Mouse (Mus musculus) right cerebral cortex, postnatal 14 days (tissue): ENCODE results near the gene Zfp692.

Experiments
- DNase-seq: peaks from one replicate; pipeline ENCODE4 v3.0.0; 2022

Zfp692 gene

DNA sequence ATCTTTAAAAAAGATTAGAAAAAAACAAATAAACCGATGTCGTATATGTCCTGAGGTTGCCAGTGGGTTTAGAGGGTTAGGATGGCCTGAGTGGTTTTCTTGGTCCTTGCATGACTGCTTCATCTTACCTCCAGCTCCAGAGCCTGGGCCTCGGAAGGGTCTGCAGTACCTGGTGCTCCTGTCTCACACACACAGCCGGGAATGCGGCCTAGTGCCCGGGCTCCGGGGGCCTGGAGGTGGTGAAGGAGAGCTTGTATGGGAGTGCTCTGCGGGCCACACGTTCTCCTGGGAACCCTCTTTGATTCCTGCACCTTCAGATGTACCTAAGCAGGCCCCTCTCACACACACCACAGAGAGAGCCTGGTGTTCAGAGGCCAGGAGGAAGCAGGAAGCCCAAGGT, 1.8 kb downstream of the Zfp692 start:
- no peak for DNase-seq

DNA sequence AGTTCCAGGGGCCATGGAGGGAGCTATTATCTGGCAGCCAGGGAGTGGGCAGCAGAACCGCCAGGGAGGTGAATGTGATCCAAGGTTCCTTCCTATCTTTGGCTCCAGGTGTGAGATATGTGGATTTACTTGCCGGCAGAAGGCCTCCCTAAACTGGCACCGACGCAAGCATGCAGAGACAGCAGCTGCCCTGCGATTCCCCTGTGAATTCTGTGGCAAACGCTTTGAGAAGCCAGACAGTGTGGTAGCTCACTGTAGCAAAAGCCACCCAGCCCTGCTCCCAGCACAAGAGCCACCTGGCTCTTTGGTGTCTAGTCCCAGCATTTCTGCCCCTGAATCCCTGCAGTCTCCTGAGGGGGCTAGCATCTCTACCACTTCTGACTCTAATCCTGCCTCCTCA, 7.2 kb downstream of the Zfp692 start:
- peak; percentile 30 for DNase-seq

DNA sequence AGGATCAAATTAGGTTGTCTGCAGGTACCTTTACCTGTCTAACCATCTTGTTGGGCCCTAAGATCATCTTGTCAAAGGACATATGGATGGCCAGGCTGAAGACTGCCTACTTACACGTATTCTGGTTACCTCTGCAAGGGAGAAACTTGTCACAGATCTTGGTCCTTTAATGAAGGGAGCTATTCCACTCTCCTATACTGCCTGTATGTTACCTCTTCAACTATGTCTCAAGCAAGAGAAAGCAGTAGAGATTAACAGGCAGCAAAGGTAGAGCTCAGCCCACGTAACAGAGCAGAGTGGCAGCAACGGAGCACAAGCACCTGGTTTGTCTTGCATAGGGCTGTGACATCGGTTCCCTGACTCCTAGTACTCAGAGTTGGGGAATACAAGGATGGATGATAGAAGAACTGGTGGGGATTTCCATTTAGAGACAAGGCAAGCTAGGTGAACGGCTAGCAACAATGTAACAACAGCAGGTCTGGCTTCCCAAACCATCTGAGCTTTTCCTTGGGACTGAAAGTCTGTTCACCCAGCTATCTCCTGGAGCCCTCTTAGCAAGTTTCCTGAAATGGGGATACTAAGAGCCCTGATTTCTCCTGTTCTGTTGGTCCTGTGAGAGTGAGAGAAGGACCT, 8.8 kb downstream of the Zfp692 start:
- DNase-seq: no peak

DNA sequence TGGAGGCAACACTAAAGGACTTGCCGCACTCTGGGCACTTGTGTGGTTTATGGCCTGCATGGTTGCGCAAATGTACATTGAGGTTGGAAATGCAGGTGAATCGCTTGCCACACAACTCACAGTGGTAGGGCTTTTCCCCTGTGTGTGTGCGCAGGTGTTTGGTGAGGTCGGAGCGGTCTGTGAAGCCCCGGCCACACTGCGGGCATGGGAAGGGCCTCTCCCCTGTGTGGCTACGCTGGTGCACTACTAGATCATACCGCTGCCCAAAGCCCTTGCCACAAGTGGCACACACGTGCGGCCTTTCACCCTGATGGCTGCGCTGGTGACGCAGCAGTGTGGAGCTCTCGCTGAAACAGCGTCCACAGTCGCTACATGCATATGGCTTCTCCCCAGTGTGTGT, 9.5 kb downstream of the Zfp692 start:
- DNase-seq: no peak

DNA sequence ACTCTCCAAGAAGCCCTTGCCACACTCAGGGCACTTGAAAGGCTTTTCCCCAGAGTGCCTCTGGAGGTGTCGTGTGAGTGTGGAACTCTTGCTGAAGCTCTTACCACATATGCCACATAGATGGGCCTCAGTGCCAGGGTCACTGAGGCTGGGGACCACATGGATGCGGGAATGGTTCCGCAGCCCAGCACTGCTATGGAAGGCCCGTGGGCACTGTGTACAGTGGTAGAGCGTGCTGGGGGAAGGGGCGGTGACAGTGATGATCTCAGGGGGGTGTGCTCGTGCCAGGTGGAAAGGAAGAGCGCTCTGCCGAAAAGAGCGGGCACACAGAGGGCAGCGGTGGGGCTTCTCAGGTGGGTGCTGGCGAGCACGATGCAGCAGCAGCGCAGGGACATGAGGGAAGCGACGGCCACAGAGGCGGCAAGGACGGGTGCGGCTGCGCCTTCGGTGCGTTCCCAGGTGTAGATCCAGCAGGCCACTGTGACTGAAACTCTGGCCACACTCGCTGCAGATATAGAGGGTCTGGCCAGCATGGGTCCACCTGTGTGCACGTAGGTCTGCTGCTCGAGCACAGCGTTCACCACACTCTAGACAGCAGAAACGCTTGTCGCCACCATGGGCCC, 10.0 kb downstream of the Zfp692 start:
- no peak for DNase-seq

DNA sequence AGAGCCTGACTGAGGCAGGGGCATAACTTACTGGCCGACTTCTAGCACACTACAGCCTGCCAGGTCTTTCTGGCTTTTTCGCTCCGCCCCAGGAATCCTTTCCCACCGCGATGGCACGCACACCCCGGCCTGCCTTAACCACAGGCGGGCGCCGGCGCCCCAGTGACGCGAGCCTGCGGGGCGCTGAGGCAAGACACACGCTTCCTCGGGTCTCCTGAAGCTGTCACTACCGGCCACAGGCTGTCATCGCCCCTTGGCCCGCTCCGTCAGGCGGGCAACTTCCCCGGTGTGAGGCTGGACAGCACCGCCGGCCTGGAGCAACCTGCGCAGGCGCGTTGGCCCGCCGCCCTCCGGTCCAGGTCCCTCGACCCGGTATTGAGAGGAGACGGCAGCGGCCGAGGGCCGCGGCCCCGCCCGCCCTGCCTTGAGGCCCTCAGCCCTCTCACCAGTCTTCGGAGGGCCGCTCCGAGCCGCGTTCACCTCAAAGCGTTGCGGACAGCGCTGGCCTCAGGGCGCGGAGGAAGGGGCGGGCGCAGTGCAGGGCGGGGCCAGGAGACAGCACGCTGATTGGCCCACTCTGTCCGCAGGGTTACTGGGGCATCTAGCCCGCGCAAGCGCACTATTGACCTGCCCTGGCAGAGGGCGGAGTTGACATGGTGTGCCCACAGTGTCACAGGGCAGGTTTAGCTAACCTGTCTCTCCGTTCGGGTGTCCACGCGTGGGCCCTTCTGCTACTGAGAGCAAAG, 16.1 kb downstream of the Zfp692 start:
- peak; percentile 96 for DNase-seq

DNA sequence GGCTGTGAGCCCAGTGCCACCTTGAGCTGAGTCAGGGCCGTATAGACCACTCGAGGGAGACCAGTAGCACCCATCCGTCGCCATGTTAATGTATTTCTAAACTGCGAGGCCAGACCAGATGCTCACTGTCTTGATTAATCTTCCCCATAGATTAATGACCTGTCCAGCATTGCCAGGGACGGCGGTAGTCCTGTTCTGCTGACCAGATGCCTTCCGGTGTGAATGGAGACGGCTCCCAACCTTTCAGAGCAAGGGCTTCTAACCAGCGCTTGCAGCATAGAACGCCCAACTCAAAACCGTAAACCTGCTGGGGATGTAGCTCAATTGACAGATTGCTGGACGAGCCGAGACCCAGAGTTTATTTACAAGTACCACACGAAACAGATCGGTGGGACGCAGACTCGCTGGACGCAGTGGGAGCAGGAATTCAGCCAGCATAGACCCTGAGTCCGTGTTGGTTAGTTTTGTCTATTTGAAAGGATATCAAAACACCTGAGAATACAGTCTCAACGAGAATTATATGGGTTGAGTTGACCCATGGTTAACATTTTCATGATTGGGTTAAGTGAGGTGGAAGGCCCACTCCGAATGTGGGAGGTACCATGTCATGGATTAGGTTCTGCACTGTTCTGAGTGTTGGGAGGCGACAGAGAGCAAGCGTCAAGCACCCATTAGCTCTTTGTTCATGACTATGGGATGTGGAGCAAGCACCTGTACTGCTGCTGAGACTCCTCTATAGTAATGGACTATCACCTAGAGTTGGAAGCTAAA, 16.9 kb downstream of the Zfp692 start:
- DNase-seq: no peak

DNA sequence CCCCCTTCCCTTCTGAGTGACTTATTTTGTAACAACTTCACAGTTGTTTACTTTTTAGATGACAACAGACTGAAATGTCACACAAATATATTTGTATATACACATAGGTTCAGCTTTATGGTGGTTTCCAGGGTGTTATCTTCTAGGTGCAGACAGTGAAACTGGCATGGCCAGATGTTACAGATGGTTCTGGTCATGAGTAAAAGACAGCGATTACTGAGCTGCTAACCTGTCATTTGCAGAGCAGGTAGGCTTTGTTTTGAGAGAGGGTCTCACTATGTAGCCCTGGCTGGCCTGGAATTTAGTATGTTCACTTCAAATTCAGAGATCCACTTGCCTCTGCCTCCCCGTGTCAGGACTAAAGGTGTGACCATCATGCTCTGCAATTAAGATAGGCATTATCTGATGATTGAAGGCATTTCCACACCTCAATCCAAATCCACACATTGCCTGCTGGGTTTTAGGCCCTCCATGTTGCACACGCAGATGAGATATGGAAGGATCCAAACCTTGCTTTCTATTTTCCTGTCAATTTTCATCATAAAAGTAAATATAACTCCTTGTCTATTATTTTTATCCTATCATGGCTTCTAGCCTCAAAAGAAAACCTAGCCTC, 17.9 kb downstream of the Zfp692 start:
- no peak for DNase-seq

DNA sequence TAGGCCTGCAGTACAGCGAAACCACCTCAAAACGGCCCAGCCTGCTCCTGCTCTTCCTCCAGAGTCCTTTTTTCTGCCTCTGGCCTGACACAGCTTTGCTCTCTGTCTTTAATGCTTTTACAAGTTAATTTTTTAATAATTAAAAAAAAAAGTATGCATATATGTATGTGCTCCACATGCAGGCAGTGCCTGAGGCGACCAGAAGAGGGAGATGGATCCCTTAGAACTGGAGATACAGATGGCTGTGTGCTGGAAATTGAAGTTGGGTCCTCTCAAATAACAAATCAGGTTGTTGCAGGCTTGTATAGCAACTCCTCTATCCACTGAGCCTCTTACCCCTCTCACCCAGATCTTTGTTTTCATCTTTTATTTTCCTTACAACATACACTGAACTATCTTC, 19.9 kb downstream of the Zfp692 start:
- DNase-seq: no peak

DNA sequence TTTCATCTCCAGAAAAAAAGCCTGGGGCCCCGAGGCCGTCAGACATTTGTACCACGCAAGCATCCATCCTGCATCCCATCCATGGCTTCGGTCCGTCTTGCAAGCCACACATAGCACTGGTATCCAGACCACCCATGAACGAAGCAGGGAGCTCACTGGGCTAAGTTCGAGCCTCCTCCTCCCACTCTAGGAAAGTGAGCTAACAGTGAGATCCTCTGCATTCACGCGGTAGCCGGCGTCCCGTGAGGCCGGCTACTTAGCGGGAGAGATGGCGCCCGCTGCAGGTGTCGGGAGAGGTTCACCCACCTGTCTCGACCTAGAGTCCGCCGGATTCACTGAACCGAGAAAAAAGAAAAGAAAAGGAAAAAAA, 23.0 kb downstream of the Zfp692 start:
- no peak for DNase-seq

DNA sequence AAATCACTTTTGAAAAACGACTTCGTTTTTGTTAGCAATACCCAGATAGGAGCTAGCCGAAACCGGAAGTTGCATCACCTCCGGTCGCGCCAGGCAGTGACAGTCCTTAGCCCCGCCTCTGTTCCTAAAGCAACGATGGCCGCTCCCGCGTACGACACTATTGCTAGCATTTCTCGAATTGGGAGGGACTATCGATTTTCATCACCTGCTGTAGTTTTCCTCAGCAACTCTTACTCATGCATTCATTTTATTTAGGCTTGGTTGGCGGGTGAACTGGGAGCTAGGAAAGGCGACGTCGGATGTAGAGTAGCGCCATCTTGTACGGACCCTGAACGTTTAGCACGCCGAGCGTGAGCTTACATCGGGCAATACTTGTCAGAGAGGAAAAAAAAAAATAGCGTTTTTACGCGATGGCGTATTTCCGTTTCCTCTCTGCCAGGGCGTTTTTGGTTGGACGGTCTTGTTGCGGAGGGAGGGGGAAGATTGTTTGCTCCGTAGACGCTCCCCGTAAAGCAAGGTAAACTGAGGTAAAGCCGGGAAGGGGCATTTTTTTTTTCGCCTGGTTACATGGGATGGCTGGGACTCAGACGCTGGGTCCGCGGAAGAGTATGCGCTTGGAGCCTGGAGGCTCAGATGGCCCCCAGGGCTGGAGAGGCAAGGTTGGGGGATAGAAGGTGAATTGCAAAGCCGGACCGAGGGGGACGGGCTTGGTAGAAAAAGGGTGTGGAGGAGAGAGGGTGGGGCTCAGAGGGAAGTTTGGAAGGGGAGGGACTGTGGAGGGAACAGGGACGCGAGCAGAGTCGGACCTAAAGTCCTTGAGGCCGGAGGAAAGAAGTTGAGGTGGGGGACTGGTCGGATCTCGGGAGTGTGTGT, 23.6 kb downstream of the Zfp692 start, which contains the start of the genes Zfp672 and Sh3bp5l:
TSS of gene Zfp672 (minus strand) at position 64 of the 873 bp plus-strand sequence.
TSS of gene Sh3bp5l (plus strand) at position 449 of the 873 bp plus-strand sequence.
- DNase-seq: peak; percentile 84

DNA sequence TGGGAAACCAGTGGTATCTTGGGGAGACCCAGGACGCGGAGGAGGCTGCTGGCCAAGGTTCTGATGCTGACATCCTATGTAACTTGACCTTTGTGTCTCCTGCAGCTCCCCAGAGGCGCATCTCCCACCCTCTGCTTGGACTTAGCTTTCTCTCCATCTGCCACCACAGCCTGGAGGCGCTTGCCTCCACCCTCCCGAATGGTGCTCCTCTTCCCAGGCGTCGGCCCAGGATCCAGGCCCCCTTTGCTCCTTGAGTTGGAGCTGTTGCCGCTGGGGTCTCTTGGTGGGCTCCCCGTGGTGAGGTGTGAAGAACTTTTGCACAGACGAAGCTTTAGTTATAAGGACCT, 24.3 kb downstream of the Zfp692 start:
- no peak for DNase-seq

DNA sequence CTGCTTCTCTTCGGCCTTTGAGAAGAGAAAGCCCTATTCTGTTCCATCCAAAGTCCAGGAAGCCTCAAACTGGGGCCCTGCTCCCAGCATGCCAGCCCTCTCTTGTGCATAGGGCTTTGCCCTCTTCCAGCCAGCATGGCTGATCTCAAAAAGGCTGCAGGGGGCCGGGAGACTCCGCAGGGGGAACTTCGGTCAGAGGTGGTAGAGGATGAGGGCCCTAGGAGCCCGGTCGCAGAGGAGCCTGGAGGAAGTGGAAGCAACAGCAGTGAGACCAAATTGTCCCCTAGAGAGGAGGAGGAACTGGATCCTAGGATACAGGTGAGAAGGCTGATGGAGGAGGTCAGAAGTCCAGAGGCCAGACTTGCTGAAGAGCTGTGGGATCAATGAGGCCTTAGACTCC, 24.7 kb downstream of the Zfp692 start:
- no peak for DNase-seq

DNA sequence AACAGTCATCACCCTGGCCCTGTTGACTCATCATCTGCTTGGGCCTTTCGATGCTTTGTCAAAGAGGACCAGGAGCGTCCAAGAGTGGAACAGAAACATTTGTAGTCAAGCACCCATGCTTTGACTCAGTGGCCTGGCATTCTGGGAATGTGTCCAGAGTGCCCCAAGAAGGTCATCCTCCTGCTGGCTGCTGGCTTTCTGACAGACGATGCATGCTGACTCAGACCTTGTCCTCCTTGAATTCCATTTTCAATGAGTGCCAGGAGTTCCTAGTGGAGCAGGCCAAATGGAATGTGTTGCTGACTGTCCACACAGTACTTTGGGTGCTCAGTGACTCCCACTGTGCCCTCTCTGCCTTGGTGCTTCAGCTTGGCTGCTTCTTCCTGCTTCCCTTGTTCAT, 27.9 kb downstream of the Zfp692 start:
- DNase-seq: no peak

DNA sequence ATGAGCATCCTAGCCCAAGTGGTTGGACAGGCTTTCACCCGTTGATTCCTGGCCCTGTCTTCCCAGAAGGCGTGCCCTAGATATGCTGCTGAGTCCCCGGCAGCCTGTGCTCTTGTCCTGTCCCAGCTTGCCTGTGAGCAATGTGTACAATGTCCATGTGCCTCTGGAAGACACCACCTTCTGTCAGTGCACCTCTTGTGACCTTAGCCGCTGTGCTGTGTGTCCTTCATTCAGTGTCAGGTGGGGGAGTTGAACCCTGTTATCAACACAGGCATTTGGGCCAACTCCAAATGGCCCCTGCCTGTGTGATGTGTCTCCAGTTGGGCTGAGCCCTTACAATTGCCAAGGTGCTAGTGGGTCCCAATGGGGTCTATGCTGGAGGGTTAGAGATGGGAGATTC, 39.9 kb downstream of the Zfp692 start:
- DNase-seq: no peak

DNA sequence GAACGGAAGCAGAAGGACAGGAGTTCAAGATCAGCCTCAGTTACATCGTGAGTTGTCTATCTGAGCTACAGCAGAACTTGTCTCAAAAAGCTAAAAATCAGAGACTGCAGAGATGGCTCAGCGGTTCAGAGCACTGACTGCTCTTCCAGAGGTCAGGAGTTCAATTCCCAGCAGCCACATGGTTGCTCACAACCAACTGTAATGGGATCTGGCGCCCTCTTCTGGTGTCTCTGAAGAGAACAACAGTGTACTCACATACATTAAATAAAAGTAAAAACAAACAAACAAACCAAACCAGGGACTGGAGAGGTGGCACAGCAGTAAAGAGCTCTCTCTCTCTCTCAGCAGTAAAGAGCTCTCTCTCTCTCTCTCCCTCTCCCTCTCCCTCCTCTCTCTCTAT, 43.8 kb downstream of the Zfp692 start:
- no peak for DNase-seq

DNA sequence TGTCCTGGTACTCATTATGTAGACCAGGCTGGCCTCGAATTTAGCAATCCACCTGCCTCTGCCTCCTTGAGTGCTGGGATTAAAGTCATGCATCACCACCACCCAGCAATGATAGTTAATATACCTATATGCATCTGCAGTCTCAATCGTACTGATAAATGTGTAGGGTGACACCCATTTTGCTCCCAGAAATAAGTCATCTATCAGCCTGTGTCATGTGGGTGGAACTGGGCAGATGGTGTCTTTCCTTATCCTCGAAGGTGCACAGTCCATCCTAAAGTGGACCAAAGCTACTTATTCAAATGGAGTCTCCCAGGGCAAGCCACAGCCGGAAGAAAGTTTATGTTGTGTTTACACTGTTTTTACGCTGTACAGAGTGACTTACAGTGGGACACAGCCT, 44.3 kb downstream of the Zfp692 start:
- DNase-seq: no peak

DNA sequence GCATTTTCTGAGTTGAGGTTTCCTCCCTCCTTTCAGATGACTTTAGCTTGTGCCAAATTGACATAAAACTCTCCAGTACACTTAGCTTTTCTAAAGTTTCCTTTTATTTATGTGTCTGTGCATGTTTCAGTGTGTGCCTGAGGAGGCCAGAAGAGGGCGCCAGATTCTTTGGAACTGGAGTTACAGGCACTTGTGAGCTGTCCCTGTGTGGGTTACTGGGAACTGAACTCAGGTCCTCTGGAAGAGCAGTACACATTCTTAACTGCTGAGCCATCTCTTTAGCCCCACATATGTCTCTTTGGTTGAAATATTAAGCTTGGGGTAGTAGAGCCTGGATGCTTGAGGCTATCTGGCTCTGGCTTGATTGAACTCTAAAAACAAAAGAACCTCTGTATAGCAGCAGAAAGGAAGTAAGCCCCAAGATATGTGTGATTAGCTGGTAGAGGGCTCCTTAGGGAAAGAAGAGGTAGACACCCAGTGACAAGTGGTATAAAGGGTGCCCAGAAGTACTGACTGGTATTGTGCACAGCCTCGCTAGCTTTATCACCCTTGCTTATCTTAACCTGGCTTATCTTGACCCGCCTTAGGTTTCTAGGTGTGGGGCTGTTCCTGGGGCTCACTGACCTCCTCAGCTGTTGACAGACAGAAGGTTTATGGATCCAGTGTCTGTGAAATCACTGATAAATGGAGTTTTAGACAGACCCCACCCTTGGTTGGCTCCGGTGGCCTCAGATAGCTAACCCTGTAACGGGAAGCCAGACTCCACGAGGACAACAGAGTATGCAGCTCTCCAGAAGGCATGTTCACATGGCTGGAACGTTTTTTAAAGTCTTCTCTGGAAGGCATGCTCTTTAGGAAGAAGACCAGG, 46.0 kb downstream of the Zfp692 start:
- no peak for DNase-seq

DNA sequence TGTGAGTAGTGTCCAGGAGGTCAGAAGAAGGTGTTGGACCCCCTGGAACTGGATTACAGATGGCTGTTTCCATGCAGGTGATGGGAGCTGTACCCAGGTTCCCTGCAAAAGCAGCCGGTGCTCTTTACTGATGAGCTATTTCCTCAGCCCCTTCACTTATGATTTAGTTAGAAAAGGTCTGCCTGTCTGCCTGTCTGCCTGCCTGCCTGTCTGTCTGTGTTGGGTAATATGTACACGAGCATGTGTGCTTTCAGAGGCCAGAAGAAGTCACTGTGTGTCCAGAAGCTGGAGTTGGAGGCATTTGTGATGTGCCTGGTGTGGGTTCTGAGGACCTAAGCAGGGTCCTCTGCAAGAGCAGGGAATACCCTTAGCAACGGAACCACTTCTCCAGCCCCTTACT, 46.8 kb downstream of the Zfp692 start:
- no peak for DNase-seq

DNA sequence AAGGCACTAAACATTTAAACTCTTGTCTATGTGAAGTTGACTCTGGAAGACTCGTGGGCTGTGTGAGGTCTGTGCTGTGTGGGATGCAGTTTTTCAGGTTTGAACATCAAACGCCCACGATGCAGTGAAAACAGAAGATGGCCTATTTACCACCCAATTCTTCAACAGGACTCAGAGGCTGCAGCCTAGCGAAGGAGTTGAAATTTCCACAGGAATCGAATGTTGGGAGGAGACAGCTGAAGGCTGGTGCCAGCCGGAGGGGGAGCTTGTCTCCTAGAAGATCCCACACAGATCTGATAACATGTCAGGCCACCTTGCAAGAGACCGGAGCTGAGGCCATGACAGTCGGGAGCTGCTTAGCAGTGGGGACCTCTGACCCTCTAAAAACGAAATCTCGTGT, 47.6 kb downstream of the Zfp692 start:
- DNase-seq: no peak

DNA sequence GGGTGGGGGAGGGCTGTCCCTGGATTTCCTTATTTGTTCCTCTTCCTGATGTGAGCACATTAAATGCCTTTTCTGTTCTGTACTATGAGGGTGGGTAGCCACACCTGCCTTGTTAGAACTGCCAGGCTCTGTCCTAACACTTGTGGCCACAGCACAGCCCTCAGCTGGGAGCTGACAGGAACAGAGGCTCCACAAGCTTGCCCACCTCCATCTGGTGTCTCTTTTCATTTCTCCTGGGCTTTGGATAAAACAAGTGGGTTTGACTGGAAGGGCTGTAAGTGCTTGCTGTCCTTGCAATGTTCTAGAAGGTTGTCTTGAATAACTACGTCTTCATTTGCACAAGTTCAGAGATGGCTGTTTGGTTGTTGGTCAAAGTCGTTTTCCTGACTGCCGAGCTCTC, 48.1 kb downstream of the Zfp692 start:
- no peak for DNase-seq
